Mouse (Mus musculus): ENCODE measurements around the gene B3gnt8. TPM values are rescaled to one million over a fixed set of nuclear protein-coding genes. Genes with fewer than 3 reads are reported as not detected.

The B3gnt8 gene
- total and polyA plus RNA-seq, 3 experiments, result 0.46 to 1.6 TPM; not detected in 1

- Histone ChIP-seq H3K9me3 (replicated peaks; ENCODE audit: insufficient read depth, low read length) (no peaks in the 10 kb centered on the region), H3K4me3 (ENCODE audit: control insufficient read depth in 1 of 2, insufficient read depth in 1 of 2, low read depth in 2 of 2, low read length in 2 of 2) (no peak overlapping the region), H3K79me2 (ENCODE audit: control insufficient read depth, insufficient read depth, low read length, poor library complexity) (peaks cover 63% of the 10 kb centered on the region), H3K27ac (ENCODE audit: control insufficient read depth, low read depth, low read length) (peak overlapping the region; percentile 99), H3K9ac (ENCODE audit: control insufficient read depth, low read depth, low read length, poor library complexity, severe bottlenecking) (0 out of 2 replicates have a peak overlapping the region, but pooled peaks have one; percentile 5), H3K27me3 (ENCODE audit: control insufficient read depth in 1 of 2, insufficient read depth in 2 of 2, low read length in 2 of 2) (no peaks in the 10 kb centered on the region), H3K4me1 (ENCODE audit: control insufficient read depth in 1 of 2, insufficient read depth in 2 of 2, low read length in 2 of 2) (peaks cover 13 to 46% of the 10 kb centered on the region in 2 experiments), H3K36me3 (ENCODE audit: control insufficient read depth in 1 of 2, insufficient read depth in 2 of 2, low read length in 2 of 2) (peaks cover 0 to 43% of the 10 kb centered on the region in 2 experiments; a peak in 2 of 4 replicates)
- TF ChIP-seq ELF1 (IDR thresholded peaks at IDR 0.05; ENCODE audit: low read depth, low read length), result no peak
- TF ChIP-seq USF2 (IDR thresholded peaks at IDR 0.05; ENCODE audit: borderline replicate concordance in 1 of 2, insufficient read depth in 1 of 2, low read depth in 1 of 2, low read length in 2 of 2), result no peak
- TF ChIP-seq EP300 (IDR thresholded peaks at IDR 0.05; ENCODE audit: low read depth in 1 of 2, low read length in 2 of 2), result no peak
- no peak for TF ChIP-seq POLR2AphosphoS2 (IDR thresholded peaks at IDR 0.05; ENCODE audit: low read length)
- no peak for TF ChIP-seq MXI1 (IDR thresholded peaks at IDR 0.05; ENCODE audit: low read depth, low read length)
- TF ChIP-seq SMC3 (IDR thresholded peaks at IDR 0.05; ENCODE audit: low read depth, low read length), result no peak
- no peak for TF ChIP-seq BHLHE40 (IDR thresholded peaks at IDR 0.05; ENCODE audit: borderline replicate concordance, low read depth, low read length)
- TF ChIP-seq GATA1 (IDR thresholded peaks at IDR 0.05; ENCODE audit: low read depth, low read length), result no peak
- TF ChIP-seq POLR2AphosphoS5 (IDR thresholded peaks at IDR 0.05; ENCODE audit: borderline replicate concordance, low read depth, low read length), result no peak
- no peak for TF ChIP-seq USF1 (IDR thresholded peaks at IDR 0.05; ENCODE audit: low read depth, low read length)
- TF ChIP-seq CHD2 (IDR thresholded peaks at IDR 0.05; ENCODE audit: low read length), result no peak
- no peak for TF ChIP-seq MEF2A (IDR thresholded peaks at IDR 0.05; ENCODE audit: extremely low read depth, insufficient replicate concordance, low read depth, low read length, poor library complexity, severe bottlenecking)
- no peak for DNase-seq (ENCODE audit: low read depth, low spot score)
Measured at GRCm38 (mm10) chr7:25684659-25685058, 58.2 kb downstream of the B3gnt8 start.

Other genes starting within 250 kb of the B3gnt8 start
- gene Lipe, start 227.9 kb upstream of the B3gnt8 start, total RNA-seq (2012; rRNA removed), result 4.1 and 4.5 TPM in 2 replicates
- gene Lipe, start 227.9 kb upstream of the B3gnt8 start, polyA plus RNA-seq (2012; ENCODE audit: insufficient read depth in 1 of 2, insufficient read length in 2 of 2, low read depth in 1 of 2, low replicate concordance in 2 of 2, missing spikeins in 1 of 2), result 10 to 100 TPM in 1 of 2 experiments, not detected in 1; 15.4 TPM
- gene Cxcl17, start 213.8 kb upstream of the B3gnt8 start, total RNA-seq (2012; rRNA removed), result not detected in 2 replicates
- not detected for gene Cxcl17, start 213.8 kb upstream of the B3gnt8 start, polyA plus RNA-seq (2012; ENCODE audit: insufficient read depth in 1 of 2, insufficient read length in 2 of 2, low read depth in 1 of 2, low replicate concordance in 2 of 2, missing spikeins in 1 of 2)
- gene Ceacam1, start 149.1 kb upstream of the B3gnt8 start, total RNA-seq (2012; rRNA removed), result 0.27 and 0.46 TPM in 2 replicates
- gene Ceacam1, start 149.1 kb upstream of the B3gnt8 start, polyA plus RNA-seq (2012; ENCODE audit: insufficient read depth in 1 of 2, insufficient read length in 2 of 2, low read depth in 1 of 2, low replicate concordance in 2 of 2, missing spikeins in 1 of 2), result 1 to 10 TPM in 1 of 2 experiments, not detected in 1; 1.5 TPM
- 0.07 TPM in 1 of 2 replicates, not detected in the other for gene Ceacam2, start 86.8 kb upstream of the B3gnt8 start, total RNA-seq (2012; rRNA removed)
- under 1 TPM in 1 of 2 experiments, not detected in 1; 0.13 TPM for gene Ceacam2, start 86.8 kb upstream of the B3gnt8 start, polyA plus RNA-seq (2012; ENCODE audit: insufficient read depth in 1 of 2, insufficient read length in 2 of 2, low read depth in 1 of 2, low replicate concordance in 2 of 2, missing spikeins in 1 of 2)
- gene Erich4, start 10.8 kb upstream of the B3gnt8 start, total RNA-seq (2012; rRNA removed), result not detected in 2 replicates
- gene Erich4, start 10.8 kb upstream of the B3gnt8 start, polyA plus RNA-seq (2012; ENCODE audit: insufficient read depth in 1 of 2, insufficient read length in 2 of 2, low read depth in 1 of 2, low replicate concordance in 2 of 2, missing spikeins in 1 of 2), result not detected
- 12.4 and 14.8 TPM in 2 replicates for gene Dmac2, start 7.2 kb upstream of the B3gnt8 start, total RNA-seq (2012; rRNA removed)
- gene Dmac2, start 7.2 kb upstream of the B3gnt8 start, polyA plus RNA-seq (2012; ENCODE audit: insufficient read depth in 1 of 2, insufficient read length in 2 of 2, low read depth in 1 of 2, low replicate concordance in 2 of 2, missing spikeins in 1 of 2), result 10 to 100 TPM in 1 of 2 experiments, not detected in 1; 32.8 TPM
- 21.4 and 27.0 TPM in 2 replicates for gene Bckdha, start 32.3 kb downstream of the B3gnt8 start, total RNA-seq (2012; rRNA removed)
- 10 to 100 TPM in 1 of 2 experiments, not detected in 1; 33.1 TPM for gene Bckdha, start 32.3 kb downstream of the B3gnt8 start, polyA plus RNA-seq (2012; ENCODE audit: insufficient read depth in 1 of 2, insufficient read length in 2 of 2, low read depth in 1 of 2, low replicate concordance in 2 of 2, missing spikeins in 1 of 2)
- 106 and 109 TPM in 2 replicates for gene Exosc5, start 32.5 kb downstream of the B3gnt8 start, total RNA-seq (2012; rRNA removed)
- gene Exosc5, start 32.5 kb downstream of the B3gnt8 start, polyA plus RNA-seq (2012; ENCODE audit: insufficient read depth in 1 of 2, insufficient read length in 2 of 2, low read depth in 1 of 2, low replicate concordance in 2 of 2, missing spikeins in 1 of 2), result 100 to 1,000 TPM in 1 of 2 experiments, not detected in 1; 134 TPM
- 0.59 and 0.89 TPM in 2 replicates for gene Tmem91, start 48.5 kb downstream of the B3gnt8 start, total RNA-seq (2012; rRNA removed)
- gene Tmem91, start 48.5 kb downstream of the B3gnt8 start, polyA plus RNA-seq (2012; ENCODE audit: insufficient read depth in 1 of 2, insufficient read length in 2 of 2, low read depth in 1 of 2, low replicate concordance in 2 of 2, missing spikeins in 1 of 2), result 1 to 10 TPM in 1 of 2 experiments, not detected in 1; 3.3 TPM
- gene B9d2, start 54.1 kb downstream of the B3gnt8 start, total RNA-seq (2012; rRNA removed), result 70.4 TPM in 2 replicates
- gene B9d2, start 54.1 kb downstream of the B3gnt8 start, polyA plus RNA-seq (2012; ENCODE audit: insufficient read depth in 1 of 2, insufficient read length in 2 of 2, low read depth in 1 of 2, low replicate concordance in 2 of 2, missing spikeins in 1 of 2), result 100 to 1,000 TPM in 1 of 2 experiments, not detected in 1; 108 TPM
- gene Tgfb1, start 60.3 kb downstream of the B3gnt8 start, total RNA-seq (2012; rRNA removed), result 108 and 121 TPM in 2 replicates
- 100 to 1,000 TPM; 164 to 489 TPM for gene Tgfb1, start 60.3 kb downstream of the B3gnt8 start, polyA plus RNA-seq (2012; ENCODE audit: insufficient read depth in 1 of 2, insufficient read length in 2 of 2, low read depth in 1 of 2, low replicate concordance in 2 of 2, missing spikeins in 1 of 2)
- 8.0 and 8.4 TPM in 2 replicates for gene Ccdc97, start 92.4 kb downstream of the B3gnt8 start, total RNA-seq (2012; rRNA removed)
- 10 to 100 TPM in 1 of 2 experiments, not detected in 1; 39.7 TPM for gene Ccdc97, start 92.4 kb downstream of the B3gnt8 start, polyA plus RNA-seq (2012; ENCODE audit: insufficient read depth in 1 of 2, insufficient read length in 2 of 2, low read depth in 1 of 2, low replicate concordance in 2 of 2, missing spikeins in 1 of 2)
- 56.1 and 57.2 TPM in 2 replicates for gene Hnrnpul1, start 128.1 kb downstream of the B3gnt8 start, total RNA-seq (2012; rRNA removed)
- 100 to 1,000 TPM; 181 to 215 TPM for gene Hnrnpul1, start 128.1 kb downstream of the B3gnt8 start, polyA plus RNA-seq (2012; ENCODE audit: insufficient read depth in 1 of 2, insufficient read length in 2 of 2, low read depth in 1 of 2, low replicate concordance in 2 of 2, missing spikeins in 1 of 2)
- 0.13 and 0.19 TPM in 2 replicates for gene Axl, start 162.1 kb downstream of the B3gnt8 start, total RNA-seq (2012; rRNA removed)
- gene Axl, start 162.1 kb downstream of the B3gnt8 start, polyA plus RNA-seq (2012; ENCODE audit: insufficient read depth in 1 of 2, insufficient read length in 2 of 2, low read depth in 1 of 2, low replicate concordance in 2 of 2, missing spikeins in 1 of 2), result not detected
- not detected in 2 replicates for gene Cyp2s1, start 190.3 kb downstream of the B3gnt8 start, total RNA-seq (2012; rRNA removed)
- not detected for gene Cyp2s1, start 190.3 kb downstream of the B3gnt8 start, polyA plus RNA-seq (2012; ENCODE audit: insufficient read depth in 1 of 2, insufficient read length in 2 of 2, low read depth in 1 of 2, low replicate concordance in 2 of 2, missing spikeins in 1 of 2)